Mouse (Mus musculus) midbrain, embryonic 15.5 days (tissue): ENCODE measurements around the gene Ttyh2. TPM values are rescaled to one million over a fixed set of nuclear protein-coding genes. Genes with fewer than 3 reads are reported as not detected.

Experiments
- ATAC-seq: fragments of 200-750 bp; cut with Nextera tagmentation; replicated peaks from 2 replicates; pipeline ENCODE4 v1.8.0; 2017; ENCODE audit warnings: moderate TSS enrichment
- H3K27ac ChIP-seq: fragments of 300-500 bp; sonication (generic); 2 replicates; pipeline ENCODE4 v1.5.1; 2015; ENCODE audit warnings: mild to moderate bottlenecking, inconsistent platforms
- H3K27me3 ChIP-seq: fragments of 300-500 bp; sonication (generic); replicated peaks from 2 replicates; pipeline ENCODE4 v1.6.1; 2015; ENCODE audit warnings: inconsistent platforms
- H3K36me3 ChIP-seq: fragments of 300-500 bp; sonication (generic); replicated peaks from 2 replicates; pipeline ENCODE4 v1.6.1; 2015; ENCODE audit warnings: inconsistent platforms
- H3K4me1 ChIP-seq: fragments of 300-500 bp; sonication (generic); 2 replicates; pipeline ENCODE4 v1.6.1; 2015; ENCODE audit warnings: inconsistent platforms
- H3K4me2 ChIP-seq: fragments of 300-500 bp; sonication (generic); 2 replicates; pipeline ENCODE4 v1.6.1; 2015; ENCODE audit warnings: inconsistent platforms, mild to moderate bottlenecking, moderate library complexity
- H3K4me3 ChIP-seq: fragments of 300-500 bp; sonication (generic); 2 replicates; pipeline ENCODE4 v1.5.1; 2015; ENCODE audit warnings: mild to moderate bottlenecking, inconsistent platforms
- H3K9ac ChIP-seq: fragments of 300-500 bp; sonication (generic); 2 replicates; pipeline ENCODE4 v1.6.1; 2015; ENCODE audit warnings: mild to moderate bottlenecking, inconsistent platforms
- H3K9me3 ChIP-seq: fragments of 300-500 bp; sonication (generic); 2 replicates; pipeline ENCODE4 v1.6.1; 2016; ENCODE audit warnings: inconsistent platforms
- WGBS: fragments of 180-500 bp; shearing (Covaris S2); methylation state at CpG from one replicate; pipeline ENCODE4 v1.1.7; 2015; ENCODE audit warnings: mixed read lengths; 5-methylcytosine and 5-hydroxymethylcytosine counted together
- polyA plus RNA-seq: library from polyadenylated mRNA; unstranded; fragments of >200 nt; fragmentation: Nextera tagmentation; extraction: Ambion mirVana; gene quantifications from 2 replicates; pipeline ENCODE4 v1.2.1, GENCODE M21; 2015

Ttyh2 gene
- polyA plus RNA-seq, 1 experiment from 2014 or later = 29.4 TPM

- Histone ChIP-seq H3K4me3 (peak within 1 kb of the TSS; percentile 44), H3K27me3 (peaks cover 26% of the 10 kb centered on the region; the same call in 1 of the 2 replicates), H3K27ac (no peak within 1 kb of the TSS), H3K4me1 (peaks cover 10% of the 10 kb centered on the region; the same call in 1 of the 2 replicates), H3K9me3 (no peaks in the 10 kb centered on the region), H3K36me3 (no peaks in the 10 kb centered on the region), H3K4me2 (peak within 1 kb of the TSS; percentile 90), H3K9ac (peak within 1 kb of the TSS; percentile 17)
- peak; percentile 39; the same call in 1 of the 2 replicates for ATAC-seq
- 3% methylated on average over 51 of the region's 51 CpGs for WGBS
Measured at GRCm38 (mm10) chr11:114764820-114765818, 89.9 kb downstream of the Ttyh2 start, which contains the start of gene Kif19a. Gene Kif19a (plus strand): TSS chr11:114765388.

- 41% methylated on average over 6 of the region's 6 CpGs for WGBS
- Histone ChIP-seq H3K27ac (no peak overlapping the region), H3K4me2 (no peak overlapping the region), H3K9ac (no peak overlapping the region), H3K27me3 (peaks cover 21% of the 10 kb centered on the region; the same call in 1 of the 2 replicates), H3K4me1 (peaks cover 8% of the 10 kb centered on the region; the same call in 1 of the 2 replicates), H3K9me3 (no peaks in the 10 kb centered on the region), H3K4me3 (no peak overlapping the region), H3K36me3 (no peaks in the 10 kb centered on the region)
- no peak for ATAC-seq
Measured at GRCm38 (mm10) chr11:114769911-114770310, 94.7 kb downstream of the Ttyh2 start.

Other genes with a start within 250 kb of the Ttyh2 start
- gene Rpl38, start 6.9 kb upstream of the Ttyh2 start, polyA plus RNA-seq = 628 and 640 TPM in 2 replicates
- 3.0 and 3.4 TPM in 2 replicates for gene Dnaic2, start 52.0 kb downstream of the Ttyh2 start, polyA plus RNA-seq
- 0.40 and 0.46 TPM in 2 replicates for gene Kif19a, start 90.0 kb downstream of the Ttyh2 start, polyA plus RNA-seq
- 21.4 and 28.4 TPM in 2 replicates for gene Btbd17, start 120.5 kb downstream of the Ttyh2 start, polyA plus RNA-seq
- not detected in 2 replicates for gene Gpr142, start 123.5 kb downstream of the Ttyh2 start, polyA plus RNA-seq
- gene Gprc5c, start 175.7 kb downstream of the Ttyh2 start, polyA plus RNA-seq = 9.3 and 9.4 TPM in 2 replicates
- 0.86 and 0.94 TPM in 2 replicates for gene Cd300a, start 214.6 kb downstream of the Ttyh2 start, polyA plus RNA-seq